Mouse (Mus musculus): ENCODE measurements at regions not wholly inside any gene's neighbourhood (a gene's known extent, or its start where the extent isn't known, plus 50 kb on each side); places are given as distances from the start of the nearest gene placed in this dataset.

DNA sequence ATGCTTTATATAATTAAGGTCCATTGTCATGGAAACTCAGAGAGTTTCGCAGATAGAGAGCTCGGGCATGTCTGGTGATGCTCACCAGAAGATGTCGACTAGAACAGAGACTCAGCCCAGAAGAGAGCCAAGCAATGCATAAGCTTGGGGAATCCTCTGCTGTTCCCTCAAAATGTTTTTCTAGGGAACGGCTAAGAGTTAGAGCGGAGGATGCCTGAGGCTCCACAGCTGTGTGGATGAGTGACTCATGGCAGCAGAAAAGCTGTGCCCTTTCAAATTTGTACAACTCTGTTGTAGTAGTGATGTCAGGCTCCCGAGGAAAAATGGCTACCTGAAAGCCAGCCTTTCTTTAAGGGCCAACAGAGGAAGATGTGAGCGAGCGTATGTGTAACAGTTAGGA is 586.2 kb upstream of the Fam19a5 start:
- TF ChIP-seq GATA1 (IDR thresholded peaks at IDR 0.05; ENCODE audit: borderline replicate concordance, low read length), result no peak
- no peak for TF ChIP-seq CTCF (IDR thresholded peaks at IDR 0.05; ENCODE audit: low read depth, low read length)
- no peak for TF ChIP-seq GATA2 (IDR thresholded peaks at IDR 0.05; ENCODE audit: borderline replicate concordance, low read depth, low read length)
- TF ChIP-seq POLR2AphosphoS5 (IDR thresholded peaks at IDR 0.05; ENCODE audit: insufficient replicate concordance, low read depth, low read length), result no peak
